Mouse (Mus musculus): ENCODE data around the gene Ctf2. TPM values are rescaled to one million over a fixed set of nuclear protein-coding genes. Genes with fewer than 3 reads are reported as not detected.
A peak's percentile ranks its signal among the peaks of the same experiment; 100 is the strongest.

Gene Ctf2
- polyA plus RNA-seq, 1 experiment from 2014 or later: 0.11 TPM

GRCm38 (mm10) chr7:127771262-127771661 lies 39.3 kb upstream of the Ctf2 start:
- Histone ChIP-seq H3K9ac (ENCODE audit: low read length) (no peak overlapping the region), H3K4me1 (ENCODE audit: control insufficient read depth, insufficient read depth, low read length) (peaks cover 8% of the 10 kb centered on the region), H3K36me3 (ENCODE audit: control insufficient read depth, insufficient read depth) (peaks cover 6% of the 10 kb centered on the region), H3K27me3 (ENCODE audit: control insufficient read depth, insufficient read depth, low read length) (no peaks in the 10 kb centered on the region), H3K9me3 (replicated peaks; ENCODE audit: control insufficient read depth, low read length) (no peaks in the 10 kb centered on the region), H3K27ac (ENCODE audit: low read length) (no peak overlapping the region), H3K4me2 (ENCODE audit: low read depth, low read length) (peak overlapping the region; percentile 85; the same call in 1 of the 2 replicates), H3K4me3 (ENCODE audit: low read length) (peak overlapping the region; percentile 69; the same call in 1 of the 2 replicates)
- 61% methylated on average over 5 of the region's 5 CpGs for WGBS
- no peak for ATAC-seq (replicated peaks; ENCODE audit: extremely low read depth, insufficient read depth, low FRiP score)

DNA sequence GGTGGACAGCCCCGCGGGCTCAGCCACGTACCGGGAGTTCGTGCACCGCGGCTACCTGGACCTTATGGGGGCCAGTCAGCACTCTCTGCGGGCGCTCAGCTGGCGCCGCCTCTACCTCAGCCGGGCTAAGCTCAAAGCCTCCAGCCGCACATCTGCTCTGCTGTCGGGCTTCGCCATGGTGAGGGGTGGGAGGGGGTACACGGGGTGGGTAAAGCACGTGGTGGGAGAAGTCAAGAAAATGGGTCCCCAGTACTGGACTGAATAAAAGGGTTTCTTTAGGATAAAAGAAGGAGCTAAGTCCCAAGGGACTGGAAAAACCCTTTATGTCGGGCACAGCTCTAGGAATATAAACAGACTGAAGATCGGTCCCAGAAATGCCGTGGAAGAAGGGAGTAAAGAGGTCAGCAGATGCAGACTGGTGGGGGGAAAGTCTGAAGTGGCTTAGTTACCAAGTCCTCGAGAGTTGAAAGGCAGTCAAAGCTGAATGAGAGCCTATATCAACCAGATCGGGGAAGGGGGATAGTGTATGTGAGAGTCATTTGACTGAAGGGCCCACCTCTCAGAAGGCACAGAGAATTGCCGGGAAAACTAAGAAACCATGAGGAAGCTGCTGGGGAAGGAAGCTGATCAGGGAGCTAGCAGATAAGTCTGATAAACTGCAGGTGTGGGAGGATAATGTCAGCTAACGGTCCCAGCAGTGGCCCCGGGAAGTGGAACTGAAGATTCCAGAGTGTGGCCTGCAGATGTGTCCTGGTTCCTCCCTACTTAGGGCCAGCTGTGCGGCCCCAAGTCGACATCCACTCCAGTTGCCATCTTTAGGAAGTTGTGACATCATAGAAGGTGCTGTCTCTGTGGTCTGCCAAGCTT lies 38.3 kb upstream of the Ctf2 start:
- WGBS: under 1% methylated on average over 27 of the region's 27 CpGs
- peak; percentile 16; the same call in 1 of the 2 replicates for ATAC-seq (replicated peaks; ENCODE audit: extremely low read depth, insufficient read depth, low FRiP score)
- peak overlapping the region; percentile 85 for H3K4me2 ChIP-seq (ENCODE audit: low read depth, low read length)
- no peaks in the 10 kb centered on the region for H3K9me3 ChIP-seq (replicated peaks; ENCODE audit: control insufficient read depth, low read length)
- peaks cover 9% of the 10 kb centered on the region for H3K36me3 ChIP-seq (ENCODE audit: control insufficient read depth, insufficient read depth)
- peak overlapping the region; percentile 85 for H3K9ac ChIP-seq (ENCODE audit: low read length)
- peak overlapping the region; percentile 84 for H3K27ac ChIP-seq (ENCODE audit: low read length)
- H3K4me1 ChIP-seq (ENCODE audit: control insufficient read depth, insufficient read depth, low read length): peaks cover 6% of the 10 kb centered on the region; the same call in 1 of the 2 replicates
- H3K4me3 ChIP-seq (ENCODE audit: low read length): peak overlapping the region; percentile 69
- no peaks in the 10 kb centered on the region for H3K27me3 ChIP-seq (ENCODE audit: control insufficient read depth, insufficient read depth, low read length)

DNA sequence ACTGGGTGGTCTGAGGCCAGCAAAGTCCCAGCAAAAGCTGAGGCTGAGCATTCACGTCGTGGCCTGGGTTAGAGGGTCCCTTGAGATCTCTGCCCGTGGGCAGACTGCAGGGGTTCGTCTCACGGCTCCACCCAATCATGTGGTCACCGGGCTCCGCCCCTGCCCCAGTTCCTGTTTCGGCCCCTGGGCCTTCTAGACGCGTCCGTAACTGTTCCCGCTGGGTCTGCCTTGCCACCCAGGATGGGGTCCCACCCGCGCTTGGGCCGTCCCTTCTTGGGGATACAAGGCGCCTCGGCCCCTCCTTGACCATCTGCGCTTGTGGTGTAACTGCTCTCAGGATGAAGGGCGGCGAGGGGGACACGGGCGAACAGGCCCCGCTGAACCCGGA lies 37.7 kb upstream of the Ctf2 start, which contains the start of gene Orai3:
Orai3 (plus strand) TSS at position 165 of the 388 bp plus-strand sequence.
- Histone ChIP-seq H3K9ac (ENCODE audit: low read length) (peak within 1 kb of the TSS; percentile 85), H3K27ac (ENCODE audit: low read length) (peak within 1 kb of the TSS; percentile 84)

DNA sequence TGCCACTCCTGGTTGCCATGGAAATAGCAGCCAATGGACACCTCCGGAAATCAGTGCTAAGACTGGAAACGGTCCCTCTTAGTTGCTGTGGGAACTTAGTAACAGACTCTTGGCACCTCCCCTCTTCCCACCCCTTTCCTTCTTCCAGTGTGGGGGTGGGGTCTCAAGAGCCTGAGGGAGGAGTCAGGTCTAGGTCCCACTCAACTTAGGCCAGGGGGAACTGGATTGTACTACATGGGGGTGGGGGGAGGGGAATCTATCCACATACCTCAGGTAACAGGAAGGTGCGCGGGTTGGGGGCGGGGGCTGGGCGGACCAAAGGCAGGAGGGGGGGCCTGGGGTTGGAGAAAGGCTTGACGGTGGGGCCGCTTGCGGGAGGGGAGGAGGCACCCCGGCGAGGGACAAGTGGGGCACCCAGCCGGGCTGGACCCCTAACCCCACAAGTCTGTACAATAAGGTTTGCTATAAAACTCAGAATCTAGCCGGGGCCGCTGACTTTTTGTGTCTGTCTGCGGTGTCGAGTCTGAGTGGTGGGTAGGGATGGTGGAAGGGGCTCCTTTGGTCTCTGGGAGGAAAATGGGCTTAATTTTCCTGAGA lies 37.1 kb upstream of the Ctf2 start:
- peaks cover 12% of the 10 kb centered on the region for H3K36me3 ChIP-seq (ENCODE audit: control insufficient read depth, insufficient read depth)
- peaks cover 6% of the 10 kb centered on the region; the same call in 1 of the 2 replicates for H3K4me1 ChIP-seq (ENCODE audit: control insufficient read depth, insufficient read depth, low read length)
- H3K27ac ChIP-seq (ENCODE audit: low read length): peak overlapping the region; percentile 84
- peak overlapping the region; percentile 85 for H3K9ac ChIP-seq (ENCODE audit: low read length)
- peak overlapping the region; percentile 69 for H3K4me3 ChIP-seq (ENCODE audit: low read length)
- H3K9me3 ChIP-seq (replicated peaks; ENCODE audit: control insufficient read depth, low read length): no peaks in the 10 kb centered on the region
- peak; percentile 86 for ATAC-seq (replicated peaks; ENCODE audit: extremely low read depth, insufficient read depth, low FRiP score)
- 2% methylated on average over 16 of the region's 16 CpGs for WGBS
- H3K4me2 ChIP-seq (ENCODE audit: low read depth, low read length): peak overlapping the region; percentile 85
- no peaks in the 10 kb centered on the region for H3K27me3 ChIP-seq (ENCODE audit: control insufficient read depth, insufficient read depth, low read length)

More for the DNA sequence above, 37.7 kb upstream of the Ctf2 start, which contains the start of gene Orai3:
- under 1% methylated on average over 24 of the region's 24 CpGs for WGBS
- no peaks in the 10 kb centered on the region for H3K9me3 ChIP-seq (replicated peaks; ENCODE audit: control insufficient read depth, low read length)
- peaks cover 12% of the 10 kb centered on the region for H3K36me3 ChIP-seq (ENCODE audit: control insufficient read depth, insufficient read depth)
- H3K4me2 ChIP-seq (ENCODE audit: low read depth, low read length): peak within 1 kb of the TSS; percentile 85
- no peaks in the 10 kb centered on the region for H3K27me3 ChIP-seq (ENCODE audit: control insufficient read depth, insufficient read depth, low read length)
- H3K4me3 ChIP-seq (ENCODE audit: low read length): peak within 1 kb of the TSS; percentile 69
- ATAC-seq (replicated peaks; ENCODE audit: extremely low read depth, insufficient read depth, low FRiP score): peak; percentile 74
- peaks cover 6% of the 10 kb centered on the region; the same call in 1 of the 2 replicates for H3K4me1 ChIP-seq (ENCODE audit: control insufficient read depth, insufficient read depth, low read length)

GRCm38 (mm10) chr7:127768346-127768996 lies 36.5 kb upstream of the Ctf2 start:
- Histone ChIP-seq H3K9ac (ENCODE audit: low read length) (no peak overlapping the region), H3K27ac (ENCODE audit: low read length) (peak overlapping the region; percentile 52; the same call in 1 of the 2 replicates), H3K4me1 (ENCODE audit: control insufficient read depth, insufficient read depth, low read length) (peaks cover 6% of the 10 kb centered on the region; the same call in 1 of the 2 replicates), H3K4me2 (ENCODE audit: low read depth, low read length) (0 out of 2 replicates have a peak overlapping the region, but pooled peaks have one; percentile 6), H3K36me3 (ENCODE audit: control insufficient read depth, insufficient read depth) (peaks cover 14% of the 10 kb centered on the region), H3K9me3 (replicated peaks; ENCODE audit: control insufficient read depth, low read length) (no peaks in the 10 kb centered on the region), H3K27me3 (ENCODE audit: control insufficient read depth, insufficient read depth, low read length) (no peaks in the 10 kb centered on the region), H3K4me3 (ENCODE audit: low read length) (no peak overlapping the region)
- ATAC-seq (replicated peaks; ENCODE audit: extremely low read depth, insufficient read depth, low FRiP score): no peak
- WGBS: 52% methylated on average over 13 of the region's 13 CpGs

DNA sequence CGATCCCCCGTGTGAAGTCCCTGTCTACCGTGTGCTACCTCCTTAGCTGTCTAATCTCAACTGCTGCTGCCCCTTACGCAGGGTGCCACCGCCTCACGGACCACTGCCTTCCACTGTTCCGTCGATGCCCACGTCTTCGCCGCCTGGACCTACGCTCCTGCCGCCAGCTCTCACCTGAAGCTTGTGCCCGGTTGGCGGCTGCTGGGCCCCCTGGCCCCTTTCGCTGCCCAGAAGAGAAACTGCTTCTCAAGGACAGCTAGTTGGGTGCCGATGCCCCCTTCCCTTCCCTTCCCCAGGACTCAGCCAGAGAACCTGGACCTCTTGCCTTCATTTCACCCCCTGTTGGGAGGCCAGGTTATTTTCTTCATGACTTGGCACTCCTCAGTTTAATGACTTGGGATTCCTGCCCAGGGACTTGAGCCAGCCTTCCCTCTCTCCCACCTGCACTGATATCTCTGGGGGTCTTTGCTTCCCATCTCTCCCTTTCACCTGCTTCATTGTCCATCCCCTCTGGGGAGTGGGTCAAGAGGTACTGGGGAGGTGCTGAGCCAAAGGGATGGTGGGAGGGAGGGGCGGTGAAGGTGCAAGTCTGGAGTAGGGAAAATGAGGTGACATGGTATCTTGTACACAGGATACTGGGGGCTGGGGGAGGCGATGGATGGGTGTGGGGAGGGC lies 35.8 kb upstream of the Ctf2 start:
- Histone ChIP-seq H3K4me1 (ENCODE audit: control insufficient read depth, insufficient read depth, low read length) (peaks cover 6% of the 10 kb centered on the region; the same call in 1 of the 2 replicates), H3K27ac (ENCODE audit: low read length) (no peak overlapping the region), H3K9ac (ENCODE audit: low read length) (no peak overlapping the region), H3K36me3 (ENCODE audit: control insufficient read depth, insufficient read depth) (peaks cover 17% of the 10 kb centered on the region), H3K4me3 (ENCODE audit: low read length) (no peak overlapping the region), H3K4me2 (ENCODE audit: low read depth, low read length) (no peak overlapping the region), H3K9me3 (replicated peaks; ENCODE audit: control insufficient read depth, low read length) (no peaks in the 10 kb centered on the region), H3K27me3 (ENCODE audit: control insufficient read depth, insufficient read depth, low read length) (no peaks in the 10 kb centered on the region)
- ATAC-seq (replicated peaks; ENCODE audit: extremely low read depth, insufficient read depth, low FRiP score): no peak
- WGBS: 92% methylated on average over 19 of the region's 19 CpGs

GRCm38 (mm10) chr7:127766851-127767609 lies 35.1 kb upstream of the Ctf2 start:
- Histone ChIP-seq H3K9ac (ENCODE audit: low read length) (no peak overlapping the region), H3K4me3 (ENCODE audit: low read length) (no peak overlapping the region), H3K27ac (ENCODE audit: low read length) (no peak overlapping the region), H3K4me2 (ENCODE audit: low read depth, low read length) (no peak overlapping the region), H3K36me3 (ENCODE audit: control insufficient read depth, insufficient read depth) (peaks cover 19% of the 10 kb centered on the region), H3K9me3 (replicated peaks; ENCODE audit: control insufficient read depth, low read length) (no peaks in the 10 kb centered on the region), H3K4me1 (ENCODE audit: control insufficient read depth, insufficient read depth, low read length) (peaks cover 6% of the 10 kb centered on the region; the same call in 1 of the 2 replicates), H3K27me3 (ENCODE audit: control insufficient read depth, insufficient read depth, low read length) (no peaks in the 10 kb centered on the region)
- no peak for ATAC-seq (replicated peaks; ENCODE audit: extremely low read depth, insufficient read depth, low FRiP score)
- 70% methylated on average over 17 of the region's 17 CpGs for WGBS

GRCm38 (mm10) chr7:127765756-127766155 lies 33.8 kb upstream of the Ctf2 start:
- peaks cover 8% of the 10 kb centered on the region; the same call in 1 of the 2 replicates for H3K4me1 ChIP-seq (ENCODE audit: control insufficient read depth, insufficient read depth, low read length)
- no peak for ATAC-seq (replicated peaks; ENCODE audit: extremely low read depth, insufficient read depth, low FRiP score)
- WGBS: 70% methylated on average over 2 of the region's 2 CpGs
- H3K4me2 ChIP-seq (ENCODE audit: low read depth, low read length): no peak overlapping the region
- H3K9me3 ChIP-seq (replicated peaks; ENCODE audit: control insufficient read depth, low read length): no peaks in the 10 kb centered on the region
- H3K27ac ChIP-seq (ENCODE audit: low read length): no peak overlapping the region
- H3K9ac ChIP-seq (ENCODE audit: low read length): no peak overlapping the region
- H3K27me3 ChIP-seq (ENCODE audit: control insufficient read depth, insufficient read depth, low read length): no peaks in the 10 kb centered on the region
- H3K4me3 ChIP-seq (ENCODE audit: low read length): no peak overlapping the region
- peaks cover 19% of the 10 kb centered on the region for H3K36me3 ChIP-seq (ENCODE audit: control insufficient read depth, insufficient read depth)

Measured in heart, embryonic 16.5 days (tissue).